Mouse (Mus musculus) lung, postnatal 0 days (tissue): ENCODE results near the gene Kdm4b.

Experiments
- CTCF ChIP-seq: IDR thresholded peaks from 2 replicates; pipeline ENCODE4 v1.5.1; 2016; ENCODE audit warnings: antibody characterized with exemption, mild to moderate bottlenecking
- EP300 ChIP-seq: IDR thresholded peaks from 2 replicates; pipeline ENCODE4 v1.6.1; 2016; ENCODE audit warnings: antibody characterized with exemption, mild to moderate bottlenecking, control low read depth

DNA sequence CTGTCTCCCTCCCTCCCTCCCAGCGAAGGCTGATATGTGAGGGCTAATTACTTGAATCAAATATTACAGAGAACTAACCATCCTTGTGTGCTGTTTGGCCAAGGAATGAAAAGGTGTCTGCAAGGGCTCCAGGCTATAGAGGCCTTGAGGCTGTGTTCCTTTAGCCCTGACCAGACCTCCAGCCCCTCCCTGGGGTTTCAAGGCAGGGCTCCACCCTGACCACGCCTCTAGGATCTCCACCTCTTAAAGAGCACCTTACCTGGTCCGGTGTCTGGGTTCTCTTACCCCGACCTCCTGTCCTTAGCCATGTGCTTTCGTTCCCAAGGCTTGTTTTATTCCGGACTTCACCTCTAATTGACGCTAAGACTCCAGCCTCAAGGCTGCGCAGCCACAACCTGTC is 83.9 kb downstream of the Kdm4b start:
- TF ChIP-seq CTCF (no peak), EP300 (no peak)
